Mouse (Mus musculus) small intestine, adult 10 weeks (tissue): ENCODE measurements around the gene Olfm2. TPM values are rescaled to one million over a fixed set of nuclear protein-coding genes. Genes with fewer than 3 reads are reported as not detected.

Experiments
- polyA plus RNA-seq: library from polyadenylated mRNA; stranded (reverse); fragments of 350-450 nt; fragmentation: Illumina TruSeq; extraction: RNeasy Lipid Tissue Mini Kit (QIAGEN cat#74804); gene quantifications from one replicate; pipeline ENCODE4 v1.2.3, GENCODE M21; 2014; ENCODE audit warnings: low replicate concordance

The Olfm2 gene
- 0.52 TPM for polyA plus RNA-seq

DNA sequence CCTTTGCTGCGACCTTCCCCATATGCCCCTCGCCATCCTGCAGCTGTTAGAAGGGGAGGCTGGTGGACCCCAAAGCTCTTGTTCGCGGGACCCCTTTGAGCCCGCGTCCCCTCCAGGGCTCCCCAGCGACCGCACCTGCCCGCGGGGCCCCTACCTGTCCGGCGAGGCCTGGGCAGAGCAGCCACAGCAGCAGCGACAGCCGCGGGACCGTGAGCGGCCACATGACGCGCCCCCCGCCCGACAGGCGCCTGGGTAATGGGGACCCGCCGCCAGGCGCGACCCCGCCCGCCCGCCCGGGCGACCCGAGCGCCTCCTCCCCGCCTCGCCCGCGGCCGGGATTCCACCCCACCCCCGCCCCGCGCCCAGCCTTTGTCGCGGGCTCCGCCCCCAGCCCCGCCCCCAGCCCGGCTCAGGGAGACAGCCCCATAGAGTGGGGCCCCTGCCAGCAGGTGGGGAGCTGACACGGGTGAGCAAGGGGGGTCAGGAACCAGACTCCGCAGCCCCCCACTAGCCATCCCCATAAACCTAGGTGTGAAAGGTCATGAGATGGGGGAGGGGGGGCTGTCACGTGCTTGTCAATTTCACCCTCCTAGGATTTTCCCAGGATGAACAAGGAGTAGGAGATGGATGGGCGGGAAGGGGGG lies at the start of gene Olfm2:
TSS of gene Olfm2 (minus strand) at position 333 of the 644 bp plus-strand sequence.

DNA sequence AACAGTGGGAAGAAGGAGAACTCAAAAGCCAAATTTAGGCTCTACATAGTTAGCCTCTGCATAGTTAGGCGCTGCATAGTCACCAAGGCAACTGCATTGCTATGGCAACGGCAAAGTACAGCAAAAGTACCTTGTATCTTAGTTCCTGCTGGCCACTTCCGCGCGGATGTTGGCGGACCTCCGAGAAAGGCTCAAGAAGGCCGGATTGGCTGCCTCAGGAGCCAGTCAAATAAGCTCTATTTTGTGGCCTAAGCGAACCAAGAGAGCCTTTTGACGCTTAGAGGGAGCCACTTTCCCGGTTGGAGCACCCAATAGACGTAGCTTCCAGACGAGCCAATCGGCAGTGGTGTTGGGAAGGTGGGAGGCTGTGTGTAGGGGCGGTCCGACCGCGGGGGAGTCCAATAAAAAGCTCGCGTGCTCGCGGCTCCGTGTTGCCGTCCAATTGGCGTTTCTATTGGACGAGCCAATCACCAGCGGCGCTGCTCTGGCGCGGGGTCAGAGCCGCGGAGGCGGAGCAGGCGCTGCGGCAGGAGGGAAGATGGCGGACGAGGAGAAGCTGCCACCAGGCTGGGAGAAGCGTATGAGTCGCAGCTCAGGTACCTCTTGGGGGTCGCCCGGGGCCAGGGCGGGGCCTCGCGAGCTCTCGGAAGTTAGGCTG lies 94.4 kb downstream of the Olfm2 start, which contains the start of gene Pin1:
TSS of gene Pin1 (plus strand) at position 494 of the 658 bp plus-strand sequence.

DNA sequence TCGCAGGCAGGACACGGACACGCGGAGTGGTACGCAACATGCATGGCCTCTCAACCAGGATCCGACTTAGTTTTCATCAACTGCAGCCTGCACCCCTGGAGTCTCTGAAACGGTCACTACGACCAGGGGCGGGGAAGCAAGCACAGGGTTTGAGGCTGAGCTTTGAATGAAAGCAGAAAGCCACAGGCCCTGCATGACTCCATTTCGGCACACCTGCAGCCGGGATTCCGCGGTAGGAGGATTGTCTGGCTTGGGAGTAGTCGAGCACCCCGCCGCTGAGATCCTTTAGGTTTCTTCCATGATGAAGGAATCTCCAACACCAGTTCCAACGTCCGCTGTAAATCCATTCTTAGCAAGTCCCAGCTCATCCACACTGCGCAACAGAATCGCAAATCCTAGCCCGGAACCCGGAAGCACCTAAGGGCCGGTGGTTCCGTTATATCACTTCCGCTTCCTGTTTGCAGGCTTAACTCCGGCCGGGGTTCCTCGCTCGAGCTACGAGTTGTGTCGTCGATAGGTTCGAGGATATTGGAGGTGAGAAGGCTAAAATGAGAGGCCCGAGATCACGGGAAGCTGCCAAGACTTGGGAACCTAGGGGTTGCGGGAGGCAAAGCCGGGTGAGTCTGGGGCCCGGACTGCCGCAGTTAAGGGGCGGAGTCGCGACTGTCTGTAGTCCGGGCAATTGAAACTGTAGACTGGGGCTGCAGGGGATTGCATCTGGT lies 101.6 kb downstream of the Olfm2 start, which contains the start of gene Fbxl12:
TSS of gene Fbxl12 (minus strand) at position 408 of the 722 bp plus-strand sequence.

DNA sequence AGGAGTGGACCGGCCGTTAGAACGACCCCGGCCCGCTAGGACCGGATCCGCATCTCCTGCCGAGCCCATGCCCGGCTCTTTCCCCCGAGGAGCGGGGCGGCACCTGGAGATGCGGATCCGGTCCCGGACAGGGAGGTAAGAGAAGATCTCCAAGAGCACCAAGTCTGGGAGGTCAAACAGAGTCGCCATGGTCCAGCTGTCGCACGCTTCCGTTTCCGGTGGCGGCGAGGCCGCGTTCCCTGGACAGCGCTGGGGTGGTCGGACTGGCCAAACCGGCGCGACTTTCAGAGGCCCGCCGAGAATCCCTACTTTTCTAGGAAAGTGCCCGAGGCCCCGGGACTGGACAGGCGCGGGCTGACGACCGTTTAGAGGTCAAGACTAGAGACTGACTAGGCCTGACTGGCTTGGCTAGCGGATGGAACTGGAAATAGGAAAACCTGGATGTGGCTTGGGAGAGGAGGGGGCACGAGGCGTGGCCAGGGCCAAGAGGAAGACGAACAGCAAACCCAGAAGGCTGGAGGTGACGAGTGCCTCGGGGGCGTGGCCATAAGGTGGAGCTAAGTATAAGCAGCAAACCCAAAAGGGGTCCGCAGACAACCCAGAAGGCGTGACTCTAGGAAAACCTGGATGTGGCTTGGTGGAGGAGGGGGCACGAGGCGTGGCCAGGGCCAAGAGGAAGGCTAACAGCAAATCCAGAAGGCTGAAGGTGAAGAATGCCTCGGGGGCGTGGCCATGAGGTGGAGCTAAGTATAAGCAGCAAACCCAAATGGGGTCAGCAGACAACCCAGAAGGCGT lies 103.9 kb downstream of the Olfm2 start, which contains the start of gene Ubl5:
TSS of gene Ubl5 (plus strand) at position 778 of the 795 bp plus-strand sequence.

Other genes starting within 250 kb of the Olfm2 start
- gene Zfp266, start 224.9 kb downstream of the Olfm2 start, polyA plus RNA-seq, result 44.6 TPM
- gene Zfp846, start 165.1 kb downstream of the Olfm2 start, polyA plus RNA-seq, result 20.8 TPM
- gene Ubl5, start 103.5 kb downstream of the Olfm2 start, polyA plus RNA-seq, result 22.8 TPM
- 5.1 TPM for gene Fbxl12, start 101.6 kb downstream of the Olfm2 start, polyA plus RNA-seq
- gene Pin1, start 94.3 kb downstream of the Olfm2 start, polyA plus RNA-seq, result 0.52 TPM
- gene Col5a3, start 68.7 kb upstream of the Olfm2 start, polyA plus RNA-seq, result 0.15 TPM
- not detected for gene Rdh8, start 72.2 kb upstream of the Olfm2 start, polyA plus RNA-seq
- gene A230050P20Rik, start 122.3 kb upstream of the Olfm2 start, polyA plus RNA-seq, result 3.6 TPM
- gene Angptl6, start 133.4 kb upstream of the Olfm2 start, polyA plus RNA-seq, result not detected
- gene Ppan, start 141.8 kb upstream of the Olfm2 start, polyA plus RNA-seq, result 0.48 TPM
- 8.9 TPM for gene Eif3g, start 152.3 kb upstream of the Olfm2 start, polyA plus RNA-seq
- gene Dnmt1, start 213.5 kb upstream of the Olfm2 start, polyA plus RNA-seq, result 5.3 TPM
- gene S1pr2, start 230.4 kb upstream of the Olfm2 start, polyA plus RNA-seq, result 0.07 TPM